Mouse (Mus musculus): ENCODE data around the gene Ccdc77.
"Not testable (repeated sequence)": the region's sequence is repeated elsewhere in the genome, so short reads cannot be mapped to it uniquely, and the experiment has no call there.

The Ccdc77 gene

DNA sequence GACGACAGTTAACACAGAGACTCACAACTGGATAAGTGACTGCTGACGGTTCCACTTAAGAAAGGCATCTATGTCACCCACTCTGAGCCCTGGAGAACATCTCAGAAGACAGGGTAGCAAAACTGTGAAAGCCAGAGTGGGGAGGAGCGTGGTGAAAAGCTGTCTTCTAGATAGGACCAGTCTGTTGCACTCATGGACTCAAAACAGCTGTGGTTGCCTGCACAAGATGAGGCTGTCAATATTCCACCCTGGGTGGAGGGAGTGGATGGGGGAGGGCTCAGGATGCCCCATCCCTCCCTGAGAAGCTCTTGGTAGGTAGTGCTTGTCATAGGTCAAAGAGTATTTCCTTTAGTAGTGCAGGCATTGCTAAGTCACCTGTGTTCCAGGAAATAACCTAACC, 54.4 kb downstream of the Ccdc77 start:
- DNase-seq (ENCODE audit: low spot score in 2 of 2) = no peak

DNA sequence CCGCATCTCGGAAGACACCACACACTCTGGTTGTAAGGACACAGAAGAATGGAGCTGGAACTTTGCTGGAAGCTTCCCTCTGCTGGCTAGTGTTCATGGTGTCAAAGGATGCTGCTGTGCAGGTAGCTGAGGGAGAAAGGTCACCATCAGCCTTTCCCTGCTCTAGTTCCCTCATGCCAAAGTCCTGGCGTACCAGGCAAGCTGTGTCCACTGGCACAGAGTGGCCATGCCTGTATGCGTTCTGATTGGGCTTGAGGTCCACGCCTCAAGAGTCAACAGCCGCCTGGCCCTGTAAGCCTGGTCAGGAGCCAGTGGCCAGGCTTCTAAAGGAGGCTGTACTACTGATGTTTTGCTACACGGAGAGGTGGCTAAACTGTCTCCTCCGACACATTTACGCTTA, 54.8 kb downstream of the Ccdc77 start:
- DNase-seq (ENCODE audit: low spot score in 2 of 2) = no peak

GRCm38 (mm10) chr6:120306859-120307594, 57.1 kb downstream of the Ccdc77 start:
- DNase-seq (ENCODE audit: low spot score in 2 of 2) = no peak

DNA sequence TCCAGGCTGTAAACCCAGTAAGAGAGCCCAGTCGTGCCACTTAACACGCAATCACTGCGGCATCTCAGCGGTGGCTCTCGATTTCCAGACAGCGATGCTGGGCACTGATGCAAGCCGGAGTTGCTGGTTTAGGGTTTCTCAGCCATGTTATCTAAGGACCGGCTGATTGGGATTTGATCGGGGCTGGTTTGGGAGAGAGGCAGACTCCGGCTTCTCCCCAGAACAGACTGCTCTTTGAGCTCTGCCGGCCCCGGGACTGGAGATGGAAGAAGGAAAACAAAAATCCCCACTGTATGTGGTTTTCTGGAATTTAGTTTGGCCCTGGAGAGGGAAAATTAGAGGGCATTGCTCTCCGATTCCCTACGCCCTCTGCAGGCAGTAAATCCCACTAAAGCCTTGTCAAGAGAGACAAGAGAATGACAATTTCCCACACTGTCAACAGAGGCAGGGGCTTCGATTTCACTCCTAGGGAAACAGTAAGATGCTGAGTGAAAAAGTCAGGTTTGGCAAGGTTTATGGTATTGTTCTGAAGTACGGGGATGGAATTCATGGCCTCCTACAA, 61.3 kb downstream of the Ccdc77 start:
- DNase-seq (ENCODE audit: low spot score in 2 of 2) = no peak

- DNase-seq (ENCODE audit: low spot score in 2 of 2) = peak; percentile 36 to 66
These were observed 63.0 kb downstream of the Ccdc77 start for GRCm38 (mm10) chr6:120301137-120301536.

DNA sequence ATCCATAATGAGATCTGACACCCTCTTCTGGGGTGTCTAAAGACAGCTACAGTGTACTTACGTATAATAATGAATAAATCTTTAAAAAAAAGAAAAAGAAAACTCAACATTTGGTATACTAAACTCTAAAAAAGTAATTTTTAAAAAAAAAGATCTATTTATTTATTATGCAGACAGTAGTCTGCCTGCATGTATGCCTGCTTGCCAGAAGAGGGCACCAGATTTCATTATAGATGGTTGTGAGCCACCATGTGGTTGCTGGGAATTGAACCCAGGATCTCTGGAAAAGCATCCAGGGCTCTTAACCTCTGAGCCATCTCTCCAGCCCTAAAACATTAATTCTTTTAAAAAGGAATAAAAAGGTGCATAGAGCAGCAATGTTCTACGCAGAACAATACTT, 67.6 kb downstream of the Ccdc77 start:
- not testable (repeated sequence) for DNase-seq (ENCODE audit: low spot score in 2 of 2)

DNA sequence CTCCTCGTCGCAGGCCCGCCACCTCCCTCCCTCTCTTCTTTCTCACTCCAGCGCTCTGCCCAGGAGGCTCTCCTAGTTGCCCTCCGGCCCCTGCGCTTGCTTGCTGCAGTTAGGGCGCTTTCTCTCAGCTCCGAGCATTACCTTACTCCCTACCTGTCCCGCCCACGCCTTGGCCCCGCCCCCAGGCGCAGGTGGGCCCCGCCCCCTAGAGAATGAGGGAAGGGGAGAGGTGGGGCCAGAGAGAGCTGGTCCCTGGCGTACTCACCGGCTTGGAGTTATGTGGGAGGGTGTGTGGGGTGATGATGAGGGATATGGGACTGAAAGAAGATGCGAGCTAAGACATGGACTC, 69.4 kb downstream of the Ccdc77 start:
- peak in 1 of 2 experiments; percentile 54 for DNase-seq (ENCODE audit: low spot score in 2 of 2)

DNA sequence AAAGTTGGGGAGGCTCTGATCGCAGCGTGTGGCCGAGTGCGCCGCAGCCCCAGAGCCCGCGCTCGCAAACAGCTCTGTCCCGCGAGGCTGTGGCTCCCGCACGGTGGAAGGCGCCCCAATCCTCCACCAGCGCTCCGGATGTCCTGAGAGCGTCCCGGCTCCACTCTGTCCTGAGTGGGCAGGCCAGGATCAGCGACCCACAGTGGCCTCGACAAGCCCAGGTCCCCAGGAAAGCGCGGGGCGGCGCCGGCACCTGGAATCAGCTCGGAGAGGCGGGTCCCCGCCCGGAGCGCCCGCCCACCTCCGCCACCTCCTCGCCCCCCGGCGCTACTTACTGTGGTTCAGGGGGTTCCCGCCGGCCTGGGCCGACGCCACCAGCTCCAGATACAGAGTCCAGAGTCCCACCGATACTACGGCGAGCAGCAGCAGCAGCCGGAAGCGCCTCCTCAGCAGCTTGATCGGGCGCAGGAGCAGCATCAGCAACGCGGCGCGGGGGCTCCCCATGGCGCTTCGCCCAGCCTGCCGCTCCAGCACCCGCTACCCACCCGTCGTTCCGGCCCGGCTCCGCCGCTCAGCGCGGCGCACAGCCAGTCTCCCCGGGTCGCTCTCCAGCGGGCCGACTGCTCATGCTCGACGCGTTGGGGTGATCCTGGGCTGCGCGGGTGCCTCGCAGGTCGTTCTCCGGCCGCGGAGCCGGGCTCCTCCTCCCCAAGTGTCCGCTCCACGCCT, 70.0 kb downstream of the Ccdc77 start, which contains the start of the genes D330020A13Rik and B4galnt3:
TSS of gene D330020A13Rik (plus strand) at position 309 of the 729 bp plus-strand sequence.
TSS of gene B4galnt3 (minus strand) at position 504 of the 729 bp plus-strand sequence.
- peak; percentile 51 to 67 for DNase-seq (ENCODE audit: low spot score in 2 of 2)

DNA sequence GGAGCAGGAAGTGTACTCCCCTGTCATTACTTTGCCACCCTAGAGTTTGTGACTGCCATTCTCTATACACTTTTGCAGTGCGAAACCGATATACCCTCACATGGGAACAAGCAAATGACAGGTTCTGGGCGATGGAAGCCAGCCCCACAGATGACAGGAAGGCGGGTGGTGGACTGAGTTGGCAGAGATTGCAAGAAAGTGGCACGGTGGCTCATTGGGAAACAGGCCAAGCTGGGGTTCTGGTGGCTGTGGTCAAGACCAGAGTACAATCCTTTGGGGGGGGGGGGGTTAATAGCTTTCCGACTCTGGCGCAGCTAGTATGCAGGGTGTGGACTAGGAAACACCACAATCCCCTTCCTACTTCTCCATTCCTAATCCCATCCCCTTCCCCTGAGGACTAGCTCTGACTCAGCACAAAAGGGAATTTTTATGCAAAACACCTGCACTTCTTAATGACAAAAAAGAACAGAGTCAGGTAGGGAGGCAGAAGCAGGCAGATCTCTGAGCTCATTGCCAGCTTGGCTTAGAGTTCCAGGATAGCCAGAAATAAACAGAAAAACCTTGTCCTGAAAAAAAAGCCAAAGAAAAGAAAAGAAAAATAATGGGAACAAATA, 72.7 kb downstream of the Ccdc77 start:
- DNase-seq (ENCODE audit: low spot score in 2 of 2) = no peak

- DNase-seq (ENCODE audit: low spot score in 2 of 2) = no peak
These were observed 74.7 kb downstream of the Ccdc77 start for GRCm38 (mm10) chr6:120289430-120289829.

DNA sequence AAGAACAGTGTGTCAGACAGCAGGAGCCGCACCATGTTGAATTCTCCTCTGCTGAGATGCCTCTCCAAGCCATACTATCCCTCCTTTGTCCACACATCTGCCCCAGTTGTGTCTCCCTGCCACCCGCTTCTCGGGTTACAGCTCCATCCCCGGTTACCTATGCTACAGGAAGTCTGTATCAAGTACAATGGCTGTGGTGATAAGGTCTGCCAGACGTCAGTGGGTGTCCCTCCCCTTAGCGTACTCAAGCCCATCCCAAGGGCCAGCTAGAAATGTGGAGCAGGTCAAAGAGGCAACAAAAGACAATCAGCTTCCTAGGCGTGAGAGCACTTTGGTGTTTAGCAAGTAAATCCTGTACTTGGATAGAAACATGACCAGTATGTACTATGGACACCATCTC, 75.6 kb downstream of the Ccdc77 start:
- no peak for DNase-seq (ENCODE audit: low spot score in 2 of 2)

GRCm38 (mm10) chr6:120287279-120287678, 76.9 kb downstream of the Ccdc77 start:
- DNase-seq (ENCODE audit: low spot score in 2 of 2) = no peak

DNA sequence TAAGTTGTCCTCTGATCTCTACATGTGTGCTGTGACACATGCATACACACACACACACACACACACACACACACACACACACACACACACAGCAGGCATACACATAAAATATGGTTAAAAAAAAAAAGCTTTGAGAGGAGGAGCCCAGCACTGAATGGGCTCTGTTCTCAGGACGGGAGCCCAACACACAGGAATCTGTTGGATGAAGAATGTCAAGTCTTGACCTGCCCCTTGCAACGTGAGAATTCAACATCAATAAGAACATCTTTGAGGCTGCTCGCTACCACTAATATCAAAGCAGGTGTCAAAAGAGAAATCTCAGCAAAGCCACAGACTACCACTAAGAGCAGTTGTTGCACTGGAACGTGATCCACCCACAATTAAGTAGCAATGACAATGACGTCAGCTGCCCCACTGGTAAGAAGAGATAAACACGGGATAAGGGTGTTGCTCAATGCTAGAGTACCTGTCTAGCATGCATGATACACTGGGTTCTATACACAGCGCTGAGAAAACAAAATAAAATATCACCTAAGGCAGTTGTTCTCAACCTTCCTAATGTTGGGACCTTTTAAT, 87.2 kb downstream of the Ccdc77 start:
- no peak for DNase-seq (ENCODE audit: low spot score in 2 of 2)

- DNase-seq (ENCODE audit: low spot score in 2 of 2) = no peak
These were observed 88.9 kb downstream of the Ccdc77 start for GRCm38 (mm10) chr6:120275301-120275700.

- DNase-seq (ENCODE audit: low spot score in 2 of 2) = peak in 1 of 2 experiments; percentile 8
These were observed 89.3 kb downstream of the Ccdc77 start for GRCm38 (mm10) chr6:120274887-120275286.

Measured in frontal cortex, postnatal 36 days (tissue).